Mouse (Mus musculus) intestine, postnatal 0 days (tissue): ENCODE measurements around the gene Tnik. TPM values are rescaled to one million over a fixed set of nuclear protein-coding genes. Genes with fewer than 3 reads are reported as not detected.

Source experiments
- ATAC-seq: fragments of 200-750 bp; cut with Nextera tagmentation; 2 replicates; pipeline ENCODE4 v1.8.0; 2017; ENCODE audit warnings: mild to moderate bottlenecking, moderate TSS enrichment, moderate library complexity
- H3K27ac ChIP-seq: fragments of 300-500 bp; sonication (generic); 2 replicates; pipeline ENCODE4 v1.5.1; 2014; ENCODE audit warnings: mild to moderate bottlenecking, low read depth, low read length, moderate library complexity
- H3K27me3 ChIP-seq: fragments of 300-500 bp; sonication (generic); replicated peaks from 2 replicates; pipeline ENCODE4 v1.6.1; 2014; ENCODE audit warnings: low read length, mixed read lengths; ENCODE audit not compliant: control insufficient read depth, insufficient read depth
- H3K36me3 ChIP-seq: fragments of 300-500 bp; sonication (generic); 2 replicates; pipeline ENCODE4 v1.6.1; 2014; ENCODE audit warnings: mild to moderate bottlenecking, moderate library complexity; ENCODE audit not compliant: control insufficient read depth, insufficient read depth
- H3K4me1 ChIP-seq: fragments of 300-500 bp; sonication (generic); replicated peaks from 2 replicates; pipeline ENCODE4 v1.6.1; 2014; ENCODE audit warnings: antibody characterized with exemption, low read length, mixed read lengths; ENCODE audit not compliant: control insufficient read depth, insufficient read depth
- H3K4me2 ChIP-seq: fragments of 300-500 bp; sonication (generic); replicated peaks from 2 replicates; pipeline ENCODE4 v1.6.1; 2014; ENCODE audit warnings: low read depth, mild to moderate bottlenecking, moderate library complexity
- H3K4me3 ChIP-seq: fragments of 300-500 bp; sonication (generic); 2 replicates; pipeline ENCODE4 v1.5.1; 2014; ENCODE audit warnings: low read depth, low read length
- H3K9ac ChIP-seq: fragments of 300-500 bp; sonication (generic); 2 replicates; pipeline ENCODE4 v1.6.1; 2014; ENCODE audit warnings: mild to moderate bottlenecking, low read depth, low read length
- H3K9me3 ChIP-seq: fragments of 300-500 bp; sonication (generic); 2 replicates; pipeline ENCODE4 v1.6.1; 2016; ENCODE audit warnings: mixed run types; ENCODE audit not compliant: control insufficient read depth
- CTCF ChIP-seq: sonication (generic); IDR thresholded peaks from 2 replicates; pipeline ENCODE4 v1.5.1; 2016; ENCODE audit warnings: low read depth, mild to moderate bottlenecking, control low read depth, antibody characterized with exemption, moderate library complexity
- WGBS: fragments of 180-500 bp; shearing (Covaris S2); extraction: QIAGEN DNeasy Blood & Tissue Kit; methylation state at CpG from one replicate; pipeline ENCODE4 v1.1.7; 2014; 5-methylcytosine and 5-hydroxymethylcytosine counted together
- polyA plus RNA-seq: library from polyadenylated mRNA; unstranded; fragments of >200 nt; fragmentation: Nextera tagmentation; extraction: Ambion mirVana; gene quantifications from 2 replicates; pipeline ENCODE4 v1.2.1, GENCODE M21; 2015

Gene Tnik
- polyA plus RNA-seq, 1 experiment from 2014 or later, result 7.9 TPM

GRCm38 (mm10) chr3:28314438-28314837, 51.4 kb downstream of the Tnik start:
- Histone ChIP-seq H3K27ac (no peak overlapping the region), H3K4me1 (no peaks in the 10 kb centered on the region), H3K9ac (no peak overlapping the region), H3K27me3 (no peaks in the 10 kb centered on the region), H3K4me2 (no peak overlapping the region), H3K9me3 (no peaks in the 10 kb centered on the region), H3K4me3 (no peak overlapping the region), H3K36me3 (0 out of 2 replicates have a peak, but pooled peaks cover under 1% of the 10 kb centered on the region)
- no peak for TF ChIP-seq CTCF
- 95% methylated on average over 2 of the region's 2 CpGs for WGBS
- no peak for ATAC-seq

GRCm38 (mm10) chr3:28317339-28317738, 54.3 kb downstream of the Tnik start:
- Histone ChIP-seq H3K9ac (no peak overlapping the region), H3K4me1 (no peaks in the 10 kb centered on the region), H3K27ac (no peak overlapping the region), H3K4me3 (no peak overlapping the region), H3K4me2 (no peak overlapping the region), H3K36me3 (0 out of 2 replicates have a peak, but pooled peaks cover 3% of the 10 kb centered on the region), H3K27me3 (no peaks in the 10 kb centered on the region), H3K9me3 (no peaks in the 10 kb centered on the region)
- ATAC-seq, result no peak
- no peak for TF ChIP-seq CTCF
- WGBS, result 85% methylated on average over 1 of the region's 1 CpGs

- ATAC-seq, result no peak
- H3K36me3 ChIP-seq, result 0 out of 2 replicates have a peak, but pooled peaks cover 3% of the 10 kb centered on the region
- H3K27me3 ChIP-seq, result no peaks in the 10 kb centered on the region
- no peak overlapping the region for H3K4me3 ChIP-seq
- H3K9me3 ChIP-seq, result no peaks in the 10 kb centered on the region
- TF ChIP-seq CTCF, result no peak
- WGBS, result 84% methylated on average over 8 of the region's 8 CpGs
- no peak overlapping the region for H3K27ac ChIP-seq
- H3K9ac ChIP-seq, result no peak overlapping the region
- no peaks in the 10 kb centered on the region for H3K4me1 ChIP-seq
- no peak overlapping the region for H3K4me2 ChIP-seq
Measured at GRCm38 (mm10) chr3:28321635-28322034, 58.6 kb downstream of the Tnik start.

GRCm38 (mm10) chr3:28325613-28326233, 62.7 kb downstream of the Tnik start:
- 89% methylated on average over 8 of the region's 8 CpGs for WGBS
- Histone ChIP-seq H3K27me3 (no peaks in the 10 kb centered on the region), H3K9me3 (no peaks in the 10 kb centered on the region), H3K4me2 (no peak overlapping the region), H3K36me3 (no peaks in the 10 kb centered on the region), H3K4me1 (no peaks in the 10 kb centered on the region), H3K27ac (no peak overlapping the region), H3K4me3 (no peak overlapping the region), H3K9ac (no peak overlapping the region)
- ATAC-seq, result no peak
- TF ChIP-seq CTCF, result no peak

GRCm38 (mm10) chr3:28332316-28332715, 69.3 kb downstream of the Tnik start:
- Histone ChIP-seq H3K4me2 (no peak overlapping the region), H3K9me3 (no peaks in the 10 kb centered on the region), H3K27me3 (no peaks in the 10 kb centered on the region), H3K27ac (no peak overlapping the region), H3K4me1 (no peaks in the 10 kb centered on the region), H3K9ac (no peak overlapping the region), H3K36me3 (no peaks in the 10 kb centered on the region), H3K4me3 (no peak overlapping the region)
- no peak for TF ChIP-seq CTCF
- no peak for ATAC-seq
- 76% methylated on average over 5 of the region's 5 CpGs for WGBS

GRCm38 (mm10) chr3:28333869-28334268, 70.9 kb downstream of the Tnik start:
- no peaks in the 10 kb centered on the region for H3K27me3 ChIP-seq
- no peaks in the 10 kb centered on the region for H3K9me3 ChIP-seq
- no peaks in the 10 kb centered on the region for H3K4me1 ChIP-seq
- no peak overlapping the region for H3K27ac ChIP-seq
- H3K4me2 ChIP-seq, result no peak overlapping the region
- ATAC-seq, result no peak
- H3K9ac ChIP-seq, result no peak overlapping the region
- WGBS, result 69% methylated on average over 6 of the region's 6 CpGs
- no peak overlapping the region for H3K4me3 ChIP-seq
- TF ChIP-seq CTCF, result no peak
- H3K36me3 ChIP-seq, result no peaks in the 10 kb centered on the region
